Mouse (Mus musculus) myocyte (in vitro differentiated cells): ENCODE data around the gene Tchp.

ENCODE experiments used
- E2F4 ChIP-seq: IDR thresholded peaks from one replicate; pipeline ENCODE4 v1.6.1; 2011; ENCODE audit warnings: mild to moderate bottlenecking, control low read depth, moderate library complexity; ENCODE audit not compliant: insufficient read depth
- MAX ChIP-seq: IDR thresholded peaks from one replicate; pipeline ENCODE4 v1.6.1; 2011; ENCODE audit warnings: low read depth, mild to moderate bottlenecking, control low read depth
- MYOD1 ChIP-seq, 3 experiments: IDR thresholded peaks; one replicate each; pipeline ENCODE4 v1.6.1; 2011; ENCODE audit warnings: control low read depth in 2 of 3, low read depth in 2 of 3, mild to moderate bottlenecking in 2 of 3, moderate library complexity in 1 of 3; ENCODE audit not compliant: insufficient read length in 2 of 3, control insufficient read depth in 1 of 3
- MYOG ChIP-seq, 3 experiments: IDR thresholded peaks; one replicate each; pipeline ENCODE4 v1.6.1; 2011; ENCODE audit warnings: control low read depth in 2 of 3, low read depth in 2 of 3, mild to moderate bottlenecking in 2 of 3; ENCODE audit not compliant: insufficient read length in 2 of 3, control insufficient read depth in 1 of 3, insufficient read depth in 1 of 3
- POLR2A ChIP-seq: IDR thresholded peaks from one replicate; pipeline ENCODE4 v1.6.1; 2011; ENCODE audit warnings: low read depth, mild to moderate bottlenecking, control low read depth, moderate library complexity; ENCODE audit not compliant: insufficient read length
- POLR2AphosphoS2 ChIP-seq: IDR thresholded peaks from one replicate; pipeline ENCODE4 v1.6.1; 2011; ENCODE audit warnings: low read depth, control low read depth; ENCODE audit not compliant: insufficient read length
- TCF12 ChIP-seq: IDR thresholded peaks from one replicate; pipeline ENCODE4 v1.6.1; 2011; ENCODE audit warnings: mild to moderate bottlenecking, control low read depth; ENCODE audit not compliant: poor library complexity, insufficient read depth, severe bottlenecking
- USF1 ChIP-seq: IDR thresholded peaks from one replicate; pipeline ENCODE4 v1.6.1; 2011; ENCODE audit warnings: low read depth, mild to moderate bottlenecking, control low read depth, moderate library complexity

GRCm38 (mm10) chr5:114731498-114731897 lies 23.9 kb downstream of the Tchp start:
- TF ChIP-seq POLR2A (no peak), MYOD1 (IDR thresholded peaks at IDR 0.05; ENCODE audit: control insufficient read depth in 1 of 3, insufficient read length in 2 of 3, low read depth in 2 of 3) (no peak), TCF12 (no peak), MAX (no peak), POLR2AphosphoS2 (no peak), E2F4 (no peak), USF1 (no peak), MYOG (IDR thresholded peaks at IDR 0.05; ENCODE audit: control insufficient read depth in 1 of 3, insufficient read depth in 1 of 3, insufficient read length in 2 of 3, low read depth in 2 of 3) (no peak)
